Mouse (Mus musculus) embryo, embryonic 11.5 days (tissue): ENCODE data around the gene Dctd.
"Not testable (repeated sequence)": the region's sequence is repeated elsewhere in the genome, so short reads cannot be mapped to it uniquely, and the experiment has no call there.

Source experiments
- DNase-seq: peaks from one replicate; pipeline ENCODE4 v3.0.0-alpha.2; 2012; ENCODE audit warnings: low read depth, low spot score

Dctd gene

DNA sequence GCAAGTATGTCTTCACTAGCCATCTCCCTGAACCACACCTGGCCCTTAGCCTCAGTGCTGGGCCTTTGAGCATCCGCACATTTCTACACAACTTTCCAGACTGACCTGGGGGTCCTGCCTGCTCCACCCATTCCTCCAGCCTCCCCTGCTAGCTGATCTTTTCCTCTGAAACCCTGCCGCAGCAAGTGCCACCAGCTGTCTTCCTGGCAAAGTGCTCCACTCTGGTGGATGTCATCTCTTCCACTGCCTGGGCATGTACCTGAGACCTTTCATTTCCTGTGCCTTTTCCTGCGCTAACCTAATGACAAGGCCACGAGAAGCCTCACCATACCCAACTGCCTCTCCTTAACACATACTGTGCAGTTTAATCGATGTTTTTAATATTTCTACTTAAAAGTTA, 46.9 kb downstream of the Dctd start:
- no peak for DNase-seq

DNA sequence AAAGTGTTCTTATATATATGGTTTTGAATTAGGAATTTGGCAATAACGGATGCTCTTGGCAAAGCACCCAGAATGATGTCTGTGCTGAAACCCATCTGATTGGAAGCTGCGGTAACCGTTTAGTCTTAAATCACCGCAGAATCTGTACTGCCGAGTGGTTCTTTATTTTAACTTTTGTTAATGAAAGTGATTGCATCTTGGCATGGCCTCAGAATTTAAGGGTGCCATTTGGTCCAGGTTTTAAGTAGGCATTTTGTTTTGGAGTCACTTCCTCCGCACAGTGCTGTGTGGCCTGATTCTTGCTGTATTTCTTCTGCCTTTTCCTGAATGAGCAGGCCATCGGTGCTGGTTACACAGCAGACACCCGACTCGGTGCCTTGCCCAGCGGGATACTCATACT, 47.6 kb downstream of the Dctd start:
- DNase-seq: no peak

DNA sequence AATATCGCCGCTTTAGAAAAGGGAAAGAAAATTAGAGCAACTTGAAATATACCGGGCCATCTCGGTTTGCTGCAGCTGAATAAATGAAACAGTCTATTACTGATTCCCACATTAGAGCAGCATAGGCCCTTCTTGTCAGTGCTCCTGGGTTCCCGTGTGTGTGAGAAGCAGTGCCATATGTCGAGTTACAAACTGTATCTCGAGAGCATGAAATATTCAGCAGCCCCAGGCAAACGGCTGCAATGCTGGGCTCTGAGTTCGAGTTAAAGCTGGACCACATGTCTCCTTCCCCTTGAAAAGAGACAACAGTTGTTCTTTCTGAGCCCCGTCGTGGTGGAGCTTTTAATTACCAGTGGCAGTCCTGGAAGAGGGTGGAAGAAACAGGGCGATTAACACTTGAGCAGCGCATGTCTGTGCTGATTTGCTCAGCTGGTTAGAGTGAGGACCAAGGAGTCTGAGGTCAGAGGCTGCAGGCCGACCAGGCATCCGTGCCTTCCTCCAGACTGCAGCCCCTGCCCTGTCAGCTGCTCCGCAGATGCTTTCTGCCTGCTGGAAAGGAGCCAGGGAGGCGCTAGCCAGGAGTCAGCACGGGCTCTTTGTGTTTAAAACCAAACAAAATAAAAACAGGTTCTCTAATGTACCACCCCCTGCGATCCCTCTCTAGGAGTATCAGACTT, 53.3 kb downstream of the Dctd start:
- no peak for DNase-seq

DNA sequence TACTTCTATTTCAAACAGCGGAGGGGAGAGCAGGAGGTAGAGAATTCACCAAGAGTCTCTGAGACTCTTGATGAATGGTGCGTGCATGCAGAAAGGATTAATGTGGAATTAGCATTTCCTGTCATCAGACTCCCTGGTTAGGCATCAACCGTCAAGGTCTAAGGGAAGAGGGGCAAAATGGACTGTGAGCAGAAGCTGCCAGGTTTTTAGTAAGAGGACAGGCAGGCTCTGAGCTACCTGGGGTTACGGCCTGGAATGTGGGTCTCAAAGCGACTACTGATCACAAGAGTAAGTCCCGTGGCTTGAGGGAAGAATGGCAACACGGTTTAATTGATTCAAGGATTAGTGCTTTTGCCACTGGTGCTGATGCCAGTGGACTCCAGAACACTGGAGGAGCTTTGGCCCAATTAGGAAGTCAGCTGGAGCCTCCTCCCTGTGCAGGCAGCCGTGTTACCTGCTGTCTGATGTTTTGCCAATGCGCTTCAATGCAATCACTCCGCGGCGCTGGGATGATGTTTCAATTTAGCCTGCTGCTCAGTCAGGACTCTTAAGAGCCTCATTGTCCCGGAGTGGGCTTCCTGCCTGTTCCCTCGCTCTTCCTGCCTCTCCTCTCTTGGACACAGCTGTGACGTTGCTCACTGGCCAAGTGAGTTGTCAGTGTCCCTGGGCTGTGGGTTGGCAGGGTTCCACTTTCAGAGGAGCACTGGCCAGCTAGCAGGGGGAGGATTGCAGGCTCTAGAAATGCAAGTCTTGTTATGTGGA, 54.6 kb downstream of the Dctd start:
- DNase-seq: no peak

DNA sequence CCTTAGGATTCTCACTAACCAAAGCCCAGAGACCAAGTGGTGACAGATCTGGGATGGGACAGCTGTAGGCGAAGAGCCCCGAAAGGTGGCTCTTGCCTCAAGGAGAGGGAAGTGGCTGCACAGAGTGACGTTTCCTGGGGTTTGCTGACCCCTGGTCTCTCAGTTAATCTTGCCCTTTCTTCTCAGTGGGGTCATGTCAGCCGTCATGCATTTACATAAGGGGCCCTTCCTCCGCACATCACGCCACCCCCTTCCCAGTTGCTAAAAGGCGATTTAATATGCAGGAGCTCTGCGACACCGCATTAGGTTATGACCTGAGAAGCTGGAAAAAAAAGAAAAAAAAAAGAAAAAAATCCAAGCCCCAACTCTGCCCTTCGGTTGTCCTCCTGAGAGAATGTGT, 58.8 kb downstream of the Dctd start:
- DNase-seq: no peak

DNA sequence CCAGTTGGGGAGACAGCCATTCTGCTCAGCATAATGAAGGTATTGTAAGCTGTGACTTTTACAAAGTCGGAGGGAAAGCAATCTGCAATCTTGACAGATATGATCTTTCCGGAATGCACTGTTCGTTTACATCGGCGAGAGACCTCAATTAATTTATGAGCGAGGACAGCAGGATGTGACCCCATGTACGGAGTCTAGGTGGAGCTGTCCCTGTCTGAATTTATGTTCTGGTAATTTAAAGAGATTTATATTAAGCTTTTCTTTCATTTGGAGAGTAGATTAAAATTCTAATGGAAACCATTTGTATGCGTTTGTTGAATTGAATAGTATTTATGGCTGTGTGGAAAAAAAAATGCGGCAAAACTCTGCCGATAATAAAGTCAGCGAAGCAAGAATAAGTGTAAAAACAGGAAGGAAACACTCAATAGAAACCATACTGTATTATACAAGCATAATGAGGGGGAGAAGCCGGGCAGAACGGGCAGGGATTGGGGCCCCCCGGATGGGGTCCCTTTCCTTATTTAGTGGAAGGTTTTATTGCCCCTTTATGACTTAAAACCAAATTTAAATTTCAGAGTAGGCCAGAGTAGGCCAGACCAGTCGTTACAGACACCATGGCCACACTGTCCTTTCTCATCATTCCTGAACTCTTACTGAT, 59.8 kb downstream of the Dctd start:
- DNase-seq: no peak

DNA sequence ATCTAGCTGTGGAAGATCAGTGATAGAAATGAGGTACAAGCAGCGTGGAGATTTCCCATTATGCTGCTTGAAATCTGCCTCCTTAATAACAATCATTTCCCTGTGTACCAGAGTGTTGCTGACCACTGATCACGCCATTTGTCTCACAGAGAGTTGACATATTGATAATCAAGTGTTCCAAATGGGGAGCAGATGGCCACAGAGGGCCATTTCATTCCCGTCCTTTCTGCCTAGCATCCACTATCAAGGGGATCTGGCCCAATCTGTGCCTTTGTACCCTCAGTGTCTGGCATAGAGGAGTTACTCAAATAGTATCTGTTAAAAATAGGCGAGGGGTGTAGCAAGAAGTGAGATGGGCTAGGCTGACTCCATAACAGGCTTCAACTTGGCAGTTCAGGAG, 78.5 kb downstream of the Dctd start:
- no peak for DNase-seq

DNA sequence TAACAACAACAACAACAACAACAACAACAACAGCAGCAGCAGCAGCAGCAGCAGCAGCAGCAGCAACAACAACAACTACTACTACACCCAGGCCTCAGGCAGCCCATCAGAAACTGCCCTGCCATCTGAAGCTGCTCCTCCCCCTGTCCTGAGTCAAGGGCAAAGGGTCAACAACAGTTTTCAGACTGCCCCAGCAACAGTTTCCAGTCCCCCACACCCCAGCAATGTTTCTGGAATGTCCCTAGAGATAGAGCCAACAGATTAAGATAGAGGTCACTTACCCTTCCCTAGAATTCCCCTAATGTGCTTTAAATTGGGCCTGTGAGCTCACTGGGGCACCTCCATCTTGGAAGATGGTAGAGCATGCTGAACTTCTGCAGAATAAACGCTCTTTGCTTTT, 79.0 kb downstream of the Dctd start:
- DNase-seq: no peak

DNA sequence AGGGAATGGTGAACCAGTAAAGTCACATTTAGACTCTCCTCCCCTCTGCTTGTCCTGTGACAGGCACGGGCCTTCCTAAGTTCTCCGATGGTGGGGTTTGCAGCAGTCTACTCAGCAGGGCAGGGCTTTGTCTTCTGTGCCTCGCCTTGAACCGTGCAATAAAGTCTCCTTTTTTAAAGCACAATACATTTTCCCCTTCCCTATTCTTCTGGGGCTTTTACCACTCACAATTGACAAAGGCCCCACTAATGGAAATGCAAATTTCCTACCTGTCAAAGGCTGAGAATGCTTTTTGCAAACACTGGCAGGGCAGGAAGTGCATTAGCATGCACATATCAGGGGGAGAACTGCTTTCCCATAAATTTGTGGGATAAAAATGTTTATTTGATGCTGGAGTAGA, 80.1 kb downstream of the Dctd start:
- DNase-seq: no peak

DNA sequence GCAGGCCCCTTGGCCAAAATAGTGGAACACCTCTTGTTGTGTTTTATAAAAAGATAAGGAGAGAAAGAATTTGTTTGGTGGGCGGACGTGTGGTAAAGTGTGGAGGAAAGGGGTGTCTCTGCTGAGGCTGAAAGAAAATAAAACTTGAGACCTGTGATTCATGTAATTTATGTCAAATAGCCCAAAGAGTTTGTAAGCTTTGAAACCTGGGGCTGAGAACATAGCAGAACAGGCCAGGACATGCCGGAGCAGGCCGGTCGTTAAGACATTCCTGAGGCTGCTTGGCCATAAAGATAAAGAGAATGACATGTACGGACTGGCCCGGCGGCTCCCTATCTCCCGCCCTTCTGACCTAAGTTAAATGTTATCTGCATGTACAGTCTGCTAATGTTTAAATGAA, 81.3 kb downstream of the Dctd start:
- DNase-seq: not testable (repeated sequence)

DNA sequence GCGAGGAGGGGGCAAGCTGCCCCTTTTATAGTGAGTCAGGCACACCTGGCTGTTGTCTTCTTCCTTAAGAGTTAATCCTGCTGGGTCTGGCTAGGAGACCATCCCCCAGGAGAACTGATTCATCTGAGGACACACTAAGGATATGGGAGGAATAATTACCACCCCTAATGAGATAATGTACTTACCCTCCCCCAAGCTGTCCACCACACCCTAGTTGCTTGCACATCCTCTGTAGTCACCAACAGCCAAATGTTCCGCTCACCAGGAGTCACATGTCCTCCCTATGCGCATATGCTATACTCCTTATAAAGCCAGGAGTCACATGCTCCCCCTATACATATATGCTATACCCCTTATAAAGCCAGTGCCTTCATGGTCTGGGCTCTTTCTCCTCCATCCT, 82.1 kb downstream of the Dctd start:
- DNase-seq: no peak

DNA sequence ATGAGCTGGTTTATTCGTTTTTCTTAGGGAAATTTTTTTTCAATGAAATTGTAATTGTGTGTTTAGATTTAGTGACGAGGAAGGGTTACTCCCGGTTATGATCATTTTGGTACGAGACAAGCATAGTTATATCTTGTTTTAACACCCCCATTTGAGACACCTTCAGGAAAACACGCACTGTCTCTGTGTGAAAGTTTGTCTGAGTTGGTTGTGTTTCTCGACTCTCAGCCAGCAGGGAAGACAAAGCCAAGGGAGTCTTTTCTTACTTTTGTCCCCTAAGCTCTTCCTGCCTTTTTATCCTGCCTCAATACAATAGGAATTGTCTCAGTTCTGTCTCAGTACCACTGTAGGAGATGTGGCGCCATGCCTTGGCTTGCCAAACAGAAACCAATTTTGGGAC, 84.9 kb downstream of the Dctd start:
- DNase-seq: no peak

DNA sequence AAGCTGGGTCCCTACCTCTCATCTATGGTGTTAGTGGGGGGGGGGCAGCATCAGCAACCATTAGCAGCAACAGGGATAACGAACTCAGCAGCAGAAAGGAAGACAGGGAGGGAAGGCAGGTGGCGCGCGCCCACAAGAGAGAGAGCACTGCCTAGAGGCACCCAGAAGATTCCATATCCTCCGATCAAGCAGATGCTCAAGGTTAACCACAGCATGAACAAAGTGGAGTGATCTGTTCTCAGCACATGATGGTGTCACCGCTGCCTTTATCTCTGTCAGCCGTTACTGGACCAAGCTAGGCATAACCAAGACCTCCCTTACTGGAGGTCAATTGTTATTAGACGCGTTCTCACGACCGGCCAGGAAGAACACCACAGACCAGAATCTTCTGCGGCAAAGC, 89.7 kb downstream of the Dctd start:
- no peak for DNase-seq

DNA sequence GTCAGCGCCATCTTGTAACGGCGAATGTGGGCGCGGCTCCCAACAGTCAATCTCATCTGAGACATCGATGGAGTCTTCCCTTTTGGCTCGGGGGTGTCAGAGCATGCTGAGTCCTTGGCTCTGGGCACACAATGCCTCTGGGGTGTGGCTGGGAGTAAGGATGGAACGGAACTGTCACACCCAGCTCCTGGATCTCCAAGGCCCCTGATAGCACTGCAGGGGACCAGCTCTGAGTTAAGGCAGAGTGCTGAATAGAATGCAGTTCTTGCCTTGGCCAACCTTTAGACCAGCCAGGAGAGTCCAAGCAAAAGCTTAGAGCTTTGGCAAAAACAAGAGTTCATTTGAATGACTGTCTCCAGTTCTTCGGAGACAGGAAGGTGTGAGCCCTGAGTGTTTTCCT, 97.1 kb downstream of the Dctd start:
- DNase-seq: no peak

DNA sequence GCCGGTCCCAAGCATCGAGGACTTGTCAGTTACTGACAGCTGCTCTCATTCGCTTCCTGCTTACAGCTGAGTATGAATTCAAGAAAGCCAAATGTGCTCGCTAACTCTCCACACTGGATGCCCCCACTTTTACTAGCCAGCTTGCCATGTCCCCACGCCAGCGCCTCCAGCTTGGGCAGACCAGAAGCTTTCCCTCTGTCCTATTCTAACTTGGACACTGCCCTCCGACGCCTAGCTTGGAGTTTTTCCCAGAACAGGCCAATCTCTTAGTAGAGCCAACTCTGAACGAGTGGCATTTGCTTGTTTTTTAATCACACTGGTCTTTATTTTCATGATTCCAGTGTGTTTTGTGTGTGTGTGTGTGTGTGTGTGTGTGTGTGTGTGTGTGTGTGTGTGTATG, 100.3 kb downstream of the Dctd start:
- no peak for DNase-seq

DNA sequence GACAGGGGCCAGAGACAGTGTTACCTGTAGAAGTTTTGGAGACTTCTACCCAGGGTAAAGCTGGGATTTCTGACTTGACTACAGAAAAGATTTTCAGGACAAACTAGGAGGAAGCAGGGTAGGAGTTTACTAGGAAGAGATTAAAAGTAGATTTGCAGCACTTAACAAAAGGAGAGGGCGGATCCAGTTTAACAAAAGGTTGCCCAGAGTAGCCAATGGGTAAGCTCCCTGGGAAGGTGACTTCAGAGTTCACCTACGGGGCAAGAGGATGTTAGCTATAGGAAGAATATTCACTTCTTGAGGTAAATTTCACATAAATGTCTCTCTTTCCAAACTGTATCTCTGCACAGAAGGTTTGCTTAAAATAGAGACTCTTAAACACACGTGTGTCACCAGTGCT, 103.7 kb downstream of the Dctd start:
- DNase-seq: no peak
